Mouse (Mus musculus) intestine, embryonic 15.5 days (tissue): ENCODE results near the gene Miga1. TPM values are rescaled to one million over a fixed set of nuclear protein-coding genes. Genes with fewer than 3 reads are reported as not detected.
"Not testable (repeated sequence)": the region's sequence is repeated elsewhere in the genome, so short reads cannot be mapped to it uniquely, and the experiment has no call there.

Experiments
- ATAC-seq: fragments of 200-750 bp; cut with Nextera tagmentation; 2 replicates; pipeline ENCODE4 v1.8.0; 2017; ENCODE audit warnings: moderate TSS enrichment, moderate library complexity
- H3K27ac ChIP-seq: fragments of 300-500 bp; sonication (generic); 2 replicates; pipeline ENCODE4 v1.5.1; 2015; ENCODE audit warnings: mild to moderate bottlenecking, inconsistent platforms
- H3K27me3 ChIP-seq: fragments of 300-500 bp; sonication (generic); replicated peaks from 2 replicates; pipeline ENCODE4 v1.6.1; 2015; ENCODE audit warnings: inconsistent platforms
- H3K36me3 ChIP-seq: fragments of 300-500 bp; sonication (generic); 2 replicates; pipeline ENCODE4 v1.6.1; 2015; ENCODE audit warnings: inconsistent platforms
- H3K4me1 ChIP-seq: fragments of 300-500 bp; sonication (generic); replicated peaks from 2 replicates; pipeline ENCODE4 v1.6.1; 2015; ENCODE audit warnings: inconsistent platforms
- H3K4me2 ChIP-seq: fragments of 300-500 bp; sonication (generic); replicated peaks from 2 replicates; pipeline ENCODE4 v1.6.1; 2015; ENCODE audit warnings: mild to moderate bottlenecking, inconsistent platforms
- H3K4me3 ChIP-seq: fragments of 300-500 bp; sonication (generic); replicated peaks from 2 replicates; pipeline ENCODE4 v1.5.1; 2015; ENCODE audit warnings: inconsistent platforms
- H3K9ac ChIP-seq: fragments of 300-500 bp; sonication (generic); 2 replicates; pipeline ENCODE4 v1.6.1; 2015; ENCODE audit warnings: inconsistent platforms
- H3K9me3 ChIP-seq: fragments of 300-500 bp; sonication (generic); 2 replicates; pipeline ENCODE4 v1.6.1; 2016; ENCODE audit warnings: inconsistent platforms
- WGBS: fragments of 180-500 bp; shearing (Covaris S2); methylation state at CpG from one replicate; pipeline ENCODE4 v1.1.7; 2015; 5-methylcytosine and 5-hydroxymethylcytosine counted together
- polyA plus RNA-seq: library from polyadenylated mRNA; unstranded; fragments of >200 nt; fragmentation: Nextera tagmentation; extraction: Ambion mirVana; gene quantifications from 2 replicates; pipeline ENCODE4 v1.2.1, GENCODE M21; 2015

Miga1 gene
- polyA plus RNA-seq, 1 experiment from 2014 or later, result 17.4 TPM

- Histone ChIP-seq H3K4me1 (no peaks in the 10 kb centered on the region), H3K36me3 (no peaks in the 10 kb centered on the region), H3K27ac (no peak overlapping the region), H3K4me2 (no peak overlapping the region), H3K9me3 (no peaks in the 10 kb centered on the region), H3K4me3 (no peak overlapping the region), H3K27me3 (no peaks in the 10 kb centered on the region), H3K9ac (no peak overlapping the region)
- ATAC-seq, result peak; percentile 23; the same call in 1 of the 2 replicates
- 90% methylated on average over 10 of the region's 10 CpGs for WGBS
These were observed 19.1 kb downstream of the Miga1 start for GRCm38 (mm10) chr3:152320972-152321645.

- H3K9ac ChIP-seq, H3K4me3 ChIP-seq, H3K27me3 ChIP-seq, H3K27ac ChIP-seq, H3K36me3 ChIP-seq, H3K4me2 ChIP-seq, H3K9me3 ChIP-seq, H3K4me1 ChIP-seq: not testable (repeated sequence)
- WGBS, result 74% methylated on average over 9 of the region's 9 CpGs
- peak; percentile 61 for ATAC-seq
These were observed 23.6 kb downstream of the Miga1 start for GRCm38 (mm10) chr3:152316447-152317173.

GRCm38 (mm10) chr3:152315613-152316012 lies 24.6 kb downstream of the Miga1 start:
- peak; percentile 91 for ATAC-seq
- Histone ChIP-seq H3K4me3 (no peak overlapping the region), H3K27me3 (no peaks in the 10 kb centered on the region), H3K9ac (no peak overlapping the region), H3K4me1 (no peaks in the 10 kb centered on the region), H3K27ac (no peak overlapping the region), H3K4me2 (no peak overlapping the region), H3K36me3 (no peaks in the 10 kb centered on the region), H3K9me3 (no peaks in the 10 kb centered on the region)
- 13% methylated on average over 7 of the region's 7 CpGs for WGBS

GRCm38 (mm10) chr3:152314666-152315065 lies 25.5 kb downstream of the Miga1 start:
- ATAC-seq, H3K27me3 ChIP-seq, H3K4me1 ChIP-seq, H3K4me2 ChIP-seq, H3K36me3 ChIP-seq, H3K9me3 ChIP-seq, H3K4me3 ChIP-seq, H3K9ac ChIP-seq, H3K27ac ChIP-seq: not testable (repeated sequence)
- 77% methylated on average over 14 of the region's 14 CpGs for WGBS

GRCm38 (mm10) chr3:152309250-152309645 lies 31.0 kb downstream of the Miga1 start:
- H3K9me3 ChIP-seq, result no peaks in the 10 kb centered on the region
- H3K4me3 ChIP-seq, result no peak overlapping the region
- 0 out of 2 replicates have a peak, but pooled peaks cover 3% of the 10 kb centered on the region for H3K36me3 ChIP-seq
- WGBS, result 75% methylated on average over 9 of the region's 9 CpGs
- ATAC-seq, result peak; percentile 31
- H3K9ac ChIP-seq, result no peak overlapping the region
- peaks cover 22% of the 10 kb centered on the region for H3K4me1 ChIP-seq
- no peak overlapping the region for H3K4me2 ChIP-seq
- H3K27ac ChIP-seq, result peak overlapping the region; percentile 81
- H3K27me3 ChIP-seq, result no peaks in the 10 kb centered on the region

- Histone ChIP-seq H3K9me3 (no peaks in the 10 kb centered on the region), H3K4me3 (no peak overlapping the region), H3K4me1 (peaks cover 22% of the 10 kb centered on the region), H3K9ac (no peak overlapping the region), H3K4me2 (0 out of 2 replicates have a peak overlapping the region, but pooled peaks have one; percentile 5), H3K27ac (peak overlapping the region; percentile 81), H3K36me3 (0 out of 2 replicates have a peak, but pooled peaks cover 3% of the 10 kb centered on the region), H3K27me3 (no peaks in the 10 kb centered on the region)
- peak; percentile 94 for ATAC-seq
- 12% methylated on average over 10 of the region's 10 CpGs for WGBS
These were observed 31.5 kb downstream of the Miga1 start for GRCm38 (mm10) chr3:152308485-152309249.

- no peaks in the 10 kb centered on the region for H3K27me3 ChIP-seq
- H3K4me3 ChIP-seq, result no peak overlapping the region
- peaks cover 26% of the 10 kb centered on the region for H3K4me1 ChIP-seq
- 0 out of 2 replicates have a peak, but pooled peaks cover 3% of the 10 kb centered on the region for H3K36me3 ChIP-seq
- H3K27ac ChIP-seq, result no peak overlapping the region
- no peak overlapping the region for H3K4me2 ChIP-seq
- H3K9me3 ChIP-seq, result no peaks in the 10 kb centered on the region
- 83% methylated on average over 4 of the region's 4 CpGs for WGBS
- no peak overlapping the region for H3K9ac ChIP-seq
- no peak for ATAC-seq
These were observed 34.2 kb downstream of the Miga1 start for GRCm38 (mm10) chr3:152305971-152306370.

- WGBS, result 59% methylated on average over 8 of the region's 8 CpGs
These were observed 35.1 kb downstream of the Miga1 start for GRCm38 (mm10) chr3:152305080-152305479.

GRCm38 (mm10) chr3:152304093-152304815 lies 36.0 kb downstream of the Miga1 start:
- Histone ChIP-seq H3K27ac (peak overlapping the region; percentile 65), H3K36me3 (0 out of 2 replicates have a peak, but pooled peaks cover 3% of the 10 kb centered on the region), H3K4me1 (peaks cover 17% of the 10 kb centered on the region), H3K27me3 (no peaks in the 10 kb centered on the region), H3K9ac (no peak overlapping the region), H3K9me3 (no peaks in the 10 kb centered on the region), H3K4me2 (no peak overlapping the region), H3K4me3 (no peak overlapping the region)
- 24% methylated on average over 6 of the region's 6 CpGs for WGBS
- peak; percentile 49 for ATAC-seq

More at GRCm38 (mm10) chr3:152305080-152305479, 35.1 kb downstream of the Miga1 start:
- no peaks in the 10 kb centered on the region for H3K27me3 ChIP-seq
- no peak overlapping the region for H3K9ac ChIP-seq
- H3K36me3 ChIP-seq, result 0 out of 2 replicates have a peak, but pooled peaks cover 3% of the 10 kb centered on the region
- peaks cover 26% of the 10 kb centered on the region for H3K4me1 ChIP-seq
- H3K9me3 ChIP-seq, result no peaks in the 10 kb centered on the region
- no peak for ATAC-seq
- H3K4me3 ChIP-seq, result no peak overlapping the region
- H3K4me2 ChIP-seq, result no peak overlapping the region
- H3K27ac ChIP-seq, result peak overlapping the region; percentile 65; the same call in 1 of the 2 replicates

GRCm38 (mm10) chr3:152302991-152303390 lies 37.2 kb downstream of the Miga1 start:
- no peaks in the 10 kb centered on the region for H3K9me3 ChIP-seq
- 69% methylated on average over 9 of the region's 9 CpGs for WGBS
- peaks cover 8% of the 10 kb centered on the region; the same call in 1 of the 2 replicates for H3K4me1 ChIP-seq
- H3K4me2 ChIP-seq, result no peak overlapping the region
- no peak for ATAC-seq
- no peak overlapping the region for H3K4me3 ChIP-seq
- H3K36me3 ChIP-seq, result 0 out of 2 replicates have a peak, but pooled peaks cover 3% of the 10 kb centered on the region
- H3K27me3 ChIP-seq, result no peaks in the 10 kb centered on the region
- no peak overlapping the region for H3K9ac ChIP-seq
- no peak overlapping the region for H3K27ac ChIP-seq

GRCm38 (mm10) chr3:152300376-152301337 lies 39.5 kb downstream of the Miga1 start:
- H3K36me3 ChIP-seq, result 0 out of 2 replicates have a peak, but pooled peaks cover 3% of the 10 kb centered on the region
- peaks cover 6% of the 10 kb centered on the region; the same call in 1 of the 2 replicates for H3K4me1 ChIP-seq
- no peaks in the 10 kb centered on the region for H3K27me3 ChIP-seq
- H3K4me2 ChIP-seq, result no peak overlapping the region
- H3K9ac ChIP-seq, result no peak overlapping the region
- H3K9me3 ChIP-seq, result no peaks in the 10 kb centered on the region
- H3K4me3 ChIP-seq, result no peak overlapping the region
- WGBS, result 88% methylated on average over 14 of the region's 14 CpGs
- no peak overlapping the region for H3K27ac ChIP-seq
- ATAC-seq, result no peak
